Mouse (Mus musculus) testis, adult 2 months (tissue): ENCODE measurements around the gene Nr5a2.

ENCODE experiments used
- CTCF ChIP-seq: fragments of 200-500 bp; IDR thresholded peaks from 2 replicates; pipeline ENCODE4 v1.5.1; 2012; ENCODE audit warnings: low read depth, mild to moderate bottlenecking, inconsistent platforms, low read length, moderate library complexity; ENCODE audit not compliant: control insufficient read depth, insufficient read depth, insufficient replicate concordance
- POLR2A ChIP-seq: fragments of 200-500 bp; IDR thresholded peaks from 2 replicates; pipeline ENCODE4 v1.6.1; 2012; ENCODE audit warnings: low read depth, mild to moderate bottlenecking, inconsistent platforms, low read length, moderate library complexity; ENCODE audit not compliant: control insufficient read depth

DNA sequence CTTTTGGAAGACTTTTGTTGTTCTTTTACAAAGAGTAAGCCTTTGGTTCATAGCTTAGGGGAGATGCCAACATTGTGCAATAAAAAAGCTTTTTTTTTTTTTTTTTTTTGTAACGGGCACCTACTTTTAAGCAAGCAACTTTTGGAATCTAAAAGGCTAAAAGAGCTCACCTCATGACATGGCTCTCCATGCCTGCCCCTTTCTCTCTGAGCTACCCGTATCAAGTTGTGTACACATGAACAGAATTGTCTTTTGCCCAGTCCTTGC is 48.7 kb downstream of the Nr5a2 start:
- TF ChIP-seq POLR2A, result no peak
- TF ChIP-seq CTCF, result no peak
